Mouse (Mus musculus) ES-Bruce4 (cell line): ENCODE data around the gene Zfp786.

Source experiments
- CTCF ChIP-seq: IDR thresholded peaks from one replicate; pipeline ENCODE4 v1.8.1; 2011; ENCODE audit warnings: low read depth, low read length
- EP300 ChIP-seq: IDR thresholded peaks from 2 replicates; pipeline ENCODE4 v1.6.1; 2011; ENCODE audit warnings: low read depth, low read length; ENCODE audit not compliant: insufficient read depth
- POLR2A ChIP-seq: IDR thresholded peaks from one replicate; pipeline ENCODE4 v1.8.1; 2011; ENCODE audit warnings: low read length; ENCODE audit not compliant: insufficient read depth

DNA sequence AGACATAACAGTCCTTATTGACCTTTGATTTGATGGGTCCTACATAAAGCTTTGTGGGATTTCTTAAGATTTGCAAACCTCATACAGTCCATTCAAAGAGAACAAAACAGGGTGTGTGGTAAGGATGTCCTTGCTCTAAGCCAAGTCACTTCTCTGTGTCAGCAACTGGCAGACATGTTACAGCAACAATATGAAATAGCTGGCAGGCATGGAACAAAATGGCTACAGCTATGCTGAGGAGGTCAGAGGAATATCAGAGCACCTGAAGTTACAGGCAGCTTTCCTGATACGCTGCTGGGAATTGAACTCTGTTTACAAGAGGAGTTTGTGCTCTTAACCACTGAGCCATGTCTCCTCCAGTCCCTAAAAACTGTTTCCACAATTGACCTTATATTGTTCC lies 1.6 kb upstream of the Zfp786 start:
- TF ChIP-seq POLR2A = no peak
- TF ChIP-seq EP300 = no peak
- no peak for TF ChIP-seq CTCF
